Mouse (Mus musculus) liver, embryonic 14.5 days (tissue): ENCODE measurements around the gene Lrrc66.

ENCODE experiments used
- CTCF ChIP-seq: IDR thresholded peaks from 2 replicates; pipeline ENCODE4 v1.5.1; 2016; ENCODE audit warnings: antibody characterized with exemption, low read depth, control low read depth
- EP300 ChIP-seq: IDR thresholded peaks from 2 replicates; pipeline ENCODE4 v1.6.1; 2016; ENCODE audit warnings: antibody characterized with exemption, low read depth

GRCm38 (mm10) chr5:73576708-73577107, 55.6 kb downstream of the Lrrc66 start:
- TF ChIP-seq CTCF (no peak), EP300 (no peak)
